Mouse (Mus musculus): Measurements from ENCODE around the gene Grk3.

- TF ChIP-seq CTCF (IDR thresholded peaks at IDR 0.05; ENCODE audit: low read depth) (no peak), EP300 (IDR thresholded peaks at IDR 0.05; ENCODE audit: low read depth) (no peak)
These were observed 30.1 kb upstream of the Grk3 start for GRCm38 (mm10) chr5:113045511-113046273.

Measured in heart, postnatal 0 days (tissue).